Mouse (Mus musculus) embryo, embryonic 10.5 days (tissue): ENCODE results near the gene Gm16430.
"Not testable (repeated sequence)": the region's sequence is repeated elsewhere in the genome, so short reads cannot be mapped to it uniquely, and the experiment has no call there.

Experiments used
- DNase-seq: peaks from one replicate; pipeline ENCODE4 v3.0.0-alpha.2; 2015; ENCODE audit warnings: low spot score

Gene Gm16430

GRCm38 (mm10) chrX:54621911-54622310 is at the start of gene Gm16430:
Gene Gm16430, plus strand, starts transcription at chrX:54622211.
- DNase-seq, result not testable (repeated sequence)
